Mouse (Mus musculus) liver, postnatal 0 days (tissue): Measurements from ENCODE around the gene Cnpy2. TPM values are rescaled to one million over a fixed set of nuclear protein-coding genes. Genes with fewer than 3 reads are reported as not detected.

Experiments used
- ATAC-seq: fragments of 200-750 bp; cut with Nextera tagmentation; 2 replicates; pipeline ENCODE4 v1.8.0; 2017; ENCODE audit warnings: mild to moderate bottlenecking, moderate library complexity
- DNase-seq: peaks from one replicate; pipeline ENCODE4 v3.0.0-alpha.2; 2016
- H3K27ac ChIP-seq: fragments of 300-500 bp; sonication (generic); 2 replicates; pipeline ENCODE4 v1.5.1; 2014; ENCODE audit warnings: antibody characterized with exemption, moderate library complexity, mild to moderate bottlenecking, low read depth
- H3K27me3 ChIP-seq: fragments of 300-500 bp; sonication (generic); 2 replicates; pipeline ENCODE4 v1.6.1; 2014; ENCODE audit warnings: low read length, control low read depth, mixed read lengths; ENCODE audit not compliant: insufficient read depth
- H3K36me3 ChIP-seq: fragments of 300-500 bp; sonication (generic); replicated peaks from 2 replicates; pipeline ENCODE4 v1.6.1; 2014; ENCODE audit warnings: mild to moderate bottlenecking, control low read depth, low read length, moderate library complexity, mixed read lengths; ENCODE audit not compliant: insufficient read depth
- H3K4me1 ChIP-seq: fragments of 300-500 bp; sonication (generic); 2 replicates; pipeline ENCODE4 v1.6.1; 2014; ENCODE audit warnings: antibody characterized with exemption, mild to moderate bottlenecking, control low read depth; ENCODE audit not compliant: insufficient read depth
- H3K4me2 ChIP-seq: fragments of 300-500 bp; sonication (generic); 2 replicates; pipeline ENCODE4 v1.6.1; 2014; ENCODE audit warnings: low read depth, mild to moderate bottlenecking, low read length, moderate library complexity, mixed read lengths
- H3K4me3 ChIP-seq: fragments of 300-500 bp; sonication (generic); 2 replicates; pipeline ENCODE4 v1.5.1; 2014; ENCODE audit warnings: low read depth, low read length
- H3K9ac ChIP-seq: fragments of 300-500 bp; sonication (generic); replicated peaks from 2 replicates; pipeline ENCODE4 v1.6.1; 2014; ENCODE audit warnings: mild to moderate bottlenecking, moderate library complexity
- H3K9me3 ChIP-seq: fragments of 300-500 bp; sonication (generic); 2 replicates; pipeline ENCODE4 v1.6.1; 2016; ENCODE audit warnings: mild to moderate bottlenecking, control low read depth, low read length, mixed read lengths
- CTCF ChIP-seq: sonication (generic); IDR thresholded peaks from 2 replicates; pipeline ENCODE4 v1.5.1; 2016; ENCODE audit warnings: antibody characterized with exemption, low read depth
- EP300 ChIP-seq: IDR thresholded peaks from 2 replicates; pipeline ENCODE4 v1.6.1; 2016; ENCODE audit warnings: antibody characterized with exemption, low read depth, mild to moderate bottlenecking
- WGBS: fragments of 180-500 bp; shearing (Covaris S2); extraction: QIAGEN DNeasy Blood & Tissue Kit; methylation state at CpG from one replicate; pipeline ENCODE4 v1.1.7; 2014; ENCODE audit not compliant: insufficient replicate concordance; 5-methylcytosine and 5-hydroxymethylcytosine counted together
- polyA plus RNA-seq: library from polyadenylated mRNA; unstranded; fragments of >200 nt; fragmentation: Nextera tagmentation; extraction: Ambion mirVana; gene quantifications from 2 replicates; pipeline ENCODE4 v1.2.1, GENCODE M21; 2015

The Cnpy2 gene
- polyA plus RNA-seq, 1 experiment from 2014 or later = 121 TPM

DNA sequence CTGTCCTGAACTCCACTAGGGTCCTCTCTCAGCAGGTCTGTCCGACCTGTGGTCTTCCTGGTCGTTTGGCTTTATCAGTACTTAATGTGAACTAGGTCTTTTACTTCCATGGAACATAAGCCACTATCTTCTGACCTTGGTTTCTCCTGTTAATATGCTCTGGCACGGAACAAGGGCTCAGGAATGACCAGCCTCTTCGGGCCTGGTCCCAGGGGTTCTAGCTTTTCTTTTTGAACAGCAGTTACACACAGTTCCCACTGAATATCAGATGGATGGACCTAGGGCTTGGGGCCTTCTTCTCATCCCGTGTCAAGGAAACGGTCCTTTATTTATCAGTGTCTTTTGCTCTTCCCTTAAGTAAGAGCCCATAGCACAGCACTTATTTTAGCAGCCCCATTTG, 39.6 kb downstream of the Cnpy2 start:
- Histone ChIP-seq H3K27ac (no peak overlapping the region), H3K36me3 (peaks cover 65% of the 10 kb centered on the region), H3K4me2 (no peak overlapping the region), H3K27me3 (no peaks in the 10 kb centered on the region), H3K9ac (no peak overlapping the region), H3K4me1 (peaks cover 4% of the 10 kb centered on the region; the same call in 1 of the 2 replicates), H3K4me3 (no peak overlapping the region), H3K9me3 (no peaks in the 10 kb centered on the region)
- WGBS = 90% methylated on average over 6 of the region's 6 CpGs
- DNase-seq (no peak), ATAC-seq (no peak)
- TF ChIP-seq EP300 = no peak
- no peak for TF ChIP-seq CTCF

DNA sequence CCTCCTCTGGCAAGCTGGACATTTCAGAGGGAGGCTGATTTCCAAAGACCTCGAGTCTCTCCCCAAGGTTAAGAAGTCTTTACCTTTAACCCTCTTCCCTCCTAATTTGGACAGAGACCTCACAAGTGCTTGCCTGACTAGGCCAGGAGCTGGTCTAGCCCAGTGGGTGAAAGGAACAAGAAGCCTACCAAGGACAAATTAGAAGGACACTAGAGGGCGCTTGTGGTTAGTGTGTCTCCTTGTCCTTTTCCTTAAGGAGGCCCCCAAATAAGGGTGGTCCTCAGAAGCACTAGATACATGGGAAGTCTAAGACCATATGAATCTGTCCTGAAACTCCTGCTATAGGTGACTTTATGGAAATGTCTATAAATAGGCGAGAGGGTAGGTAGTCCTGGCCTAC, 40.3 kb downstream of the Cnpy2 start:
- no peak overlapping the region for H3K27ac ChIP-seq
- H3K36me3 ChIP-seq = peaks cover 60% of the 10 kb centered on the region
- 51% methylated on average over 3 of the region's 3 CpGs for WGBS
- no peak overlapping the region for H3K9ac ChIP-seq
- H3K4me2 ChIP-seq = no peak overlapping the region
- TF ChIP-seq EP300 = no peak
- TF ChIP-seq CTCF = peak; percentile 65
- ATAC-seq (no peak), DNase-seq (no peak)
- H3K4me1 ChIP-seq = peaks cover 6% of the 10 kb centered on the region
- H3K9me3 ChIP-seq = no peaks in the 10 kb centered on the region
- H3K4me3 ChIP-seq = no peak overlapping the region
- no peaks in the 10 kb centered on the region for H3K27me3 ChIP-seq

DNA sequence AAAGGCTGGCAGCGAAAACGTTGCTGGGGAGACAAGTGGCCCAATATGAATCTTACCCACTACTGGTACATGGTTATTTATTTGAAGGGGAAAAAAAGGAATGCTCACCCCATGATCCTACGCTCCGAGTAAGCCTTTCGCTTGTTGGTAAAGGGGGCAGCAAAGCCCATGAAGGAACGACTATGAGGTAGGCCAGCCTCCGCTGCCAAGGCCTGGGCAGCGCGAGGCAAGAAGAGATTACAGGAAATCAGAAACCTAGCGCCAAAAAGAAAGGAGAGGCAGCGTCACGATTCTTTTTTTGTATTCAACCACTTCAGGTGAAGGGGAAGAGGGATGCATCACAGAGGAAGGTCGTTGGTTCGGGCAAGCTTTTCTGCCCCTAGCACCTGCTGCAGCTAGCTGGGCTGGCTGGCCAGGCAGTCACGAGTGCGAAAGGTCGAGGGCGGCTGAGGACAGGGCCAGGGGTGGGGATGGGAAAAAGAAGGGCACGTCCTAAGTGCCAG, 45.7 kb downstream of the Cnpy2 start:
- peaks cover 19% of the 10 kb centered on the region for H3K4me1 ChIP-seq
- H3K27ac ChIP-seq = peak overlapping the region; percentile 98
- H3K9me3 ChIP-seq = no peaks in the 10 kb centered on the region
- no peaks in the 10 kb centered on the region for H3K27me3 ChIP-seq
- ATAC-seq (peak; percentile 45; the same call in 1 of the 2 replicates), DNase-seq (no peak)
- peaks cover 9% of the 10 kb centered on the region for H3K36me3 ChIP-seq
- no peak for TF ChIP-seq EP300
- no peak for TF ChIP-seq CTCF
- 20% methylated on average over 19 of the region's 19 CpGs for WGBS
- peak overlapping the region; percentile 81 for H3K4me3 ChIP-seq
- peak overlapping the region; percentile 82 for H3K9ac ChIP-seq
- peak overlapping the region; percentile 97 for H3K4me2 ChIP-seq

DNA sequence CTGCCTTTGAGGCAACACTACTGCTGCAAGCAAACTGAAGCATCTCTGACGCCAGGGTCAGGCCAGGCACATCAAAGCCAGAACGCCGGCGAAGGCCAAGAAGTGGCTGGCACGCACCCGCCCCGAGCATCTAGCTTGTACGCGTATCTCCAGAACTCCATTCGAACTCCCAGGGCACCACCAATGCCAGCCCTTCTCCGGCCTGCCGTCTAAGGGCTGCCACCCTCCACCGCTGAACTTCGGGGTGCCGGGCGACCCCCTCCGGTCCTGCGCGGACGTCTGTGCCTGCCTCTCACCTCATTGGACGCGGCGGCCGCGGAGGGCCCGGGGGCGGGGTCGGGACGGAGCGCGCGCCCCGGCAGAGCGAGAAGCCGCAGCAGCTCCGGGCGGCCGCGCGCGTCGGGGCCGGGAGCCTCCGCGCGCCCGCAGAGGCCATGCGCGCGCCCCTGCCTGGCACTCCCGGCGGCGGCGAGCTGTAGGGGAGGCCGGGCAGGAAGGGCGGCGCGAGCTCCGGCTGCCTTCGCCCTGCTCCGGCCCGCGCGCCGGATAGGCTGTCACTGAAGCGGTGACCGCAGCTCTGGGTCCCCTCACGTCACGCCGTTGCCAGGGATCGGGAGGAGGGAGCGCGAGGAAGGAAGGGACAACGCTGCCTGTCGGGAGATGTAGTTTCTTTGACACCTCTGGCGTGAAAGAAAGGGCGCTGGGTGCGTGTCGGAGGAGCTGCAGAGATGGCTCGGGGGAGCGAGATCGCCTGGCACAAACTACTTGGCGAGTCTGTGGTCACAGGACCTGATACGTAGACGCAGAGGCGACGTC, 46.4 kb downstream of the Cnpy2 start, which contains the start of gene Coq10a:
Gene Coq10a (minus strand): TSS at position 596 of the 816 bp plus-strand sequence.
- Histone ChIP-seq H3K27ac (peak within 1 kb of the TSS; percentile 98), H3K9ac (peak within 1 kb of the TSS; percentile 82), H3K36me3 (peaks cover 2% of the 10 kb centered on the region), H3K4me2 (peak within 1 kb of the TSS; percentile 97), H3K4me1 (peaks cover 19% of the 10 kb centered on the region), H3K9me3 (no peaks in the 10 kb centered on the region), H3K27me3 (no peaks in the 10 kb centered on the region), H3K4me3 (peak within 1 kb of the TSS; percentile 81)
- peak; percentile 90 for DNase-seq
- WGBS = under 1% methylated on average over 82 of the region's 87 CpGs
- peak; percentile 90 for ATAC-seq
- TF ChIP-seq EP300 (no peak), CTCF (no peak)

DNA sequence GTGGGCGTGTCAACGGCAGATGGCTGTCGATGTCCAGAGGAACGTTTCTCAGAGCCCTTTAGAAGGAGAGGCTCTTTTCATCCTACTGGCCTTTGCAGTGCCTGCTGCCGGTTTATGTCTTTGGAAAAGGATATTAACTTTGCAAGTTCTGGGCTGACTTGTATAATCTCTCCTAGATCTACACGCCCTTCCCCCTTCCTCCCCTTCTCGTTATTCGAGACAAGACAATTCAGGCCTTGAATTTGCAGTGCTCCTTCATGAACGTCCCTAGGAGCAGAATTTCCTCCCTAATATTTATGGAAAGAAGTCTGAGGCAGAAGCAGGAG, 46.9 kb downstream of the Cnpy2 start:
- Histone ChIP-seq H3K4me3 (peak overlapping the region; percentile 81), H3K27me3 (no peaks in the 10 kb centered on the region), H3K27ac (peak overlapping the region; percentile 98), H3K4me2 (peak overlapping the region; percentile 97), H3K36me3 (no peaks in the 10 kb centered on the region), H3K9ac (peak overlapping the region; percentile 82), H3K4me1 (peaks cover 19% of the 10 kb centered on the region), H3K9me3 (no peaks in the 10 kb centered on the region)
- WGBS = 6% methylated on average over 9 of the region's 9 CpGs
- no peak for ATAC-seq
- TF ChIP-seq EP300 = no peak
- DNase-seq = no peak

DNA sequence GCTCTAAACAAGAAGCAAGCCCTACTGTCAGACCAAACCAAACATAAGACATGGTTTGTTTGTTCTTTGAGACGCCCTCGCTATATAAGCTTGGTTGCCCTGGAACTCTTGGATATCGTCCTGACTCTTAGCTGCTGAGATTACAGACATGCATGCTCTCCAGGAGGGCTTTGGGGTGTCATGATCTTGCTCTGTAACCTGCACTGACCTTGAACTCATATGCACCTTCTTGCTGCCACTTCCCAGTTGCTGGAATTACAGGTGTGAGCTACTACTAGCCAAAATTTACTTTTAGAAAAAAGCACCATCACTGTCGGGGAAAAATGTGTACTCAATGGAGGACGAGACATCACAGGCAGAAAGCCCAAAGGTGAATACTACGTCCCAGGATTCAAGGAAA, 47.3 kb downstream of the Cnpy2 start:
- WGBS = 76% methylated on average over 6 of the region's 6 CpGs
- Histone ChIP-seq H3K4me1 (peaks cover 19% of the 10 kb centered on the region), H3K4me2 (peak overlapping the region; percentile 97), H3K27me3 (no peaks in the 10 kb centered on the region), H3K36me3 (no peaks in the 10 kb centered on the region), H3K9me3 (no peaks in the 10 kb centered on the region), H3K4me3 (peak overlapping the region; percentile 81), H3K27ac (peak overlapping the region; percentile 98), H3K9ac (peak overlapping the region; percentile 82)
- DNase-seq (no peak), ATAC-seq (no peak)
- no peak for TF ChIP-seq CTCF
- TF ChIP-seq EP300 = no peak
